10 mouse cellular contexts compared by ENCODE assay signal in the genomic region with DNA sequence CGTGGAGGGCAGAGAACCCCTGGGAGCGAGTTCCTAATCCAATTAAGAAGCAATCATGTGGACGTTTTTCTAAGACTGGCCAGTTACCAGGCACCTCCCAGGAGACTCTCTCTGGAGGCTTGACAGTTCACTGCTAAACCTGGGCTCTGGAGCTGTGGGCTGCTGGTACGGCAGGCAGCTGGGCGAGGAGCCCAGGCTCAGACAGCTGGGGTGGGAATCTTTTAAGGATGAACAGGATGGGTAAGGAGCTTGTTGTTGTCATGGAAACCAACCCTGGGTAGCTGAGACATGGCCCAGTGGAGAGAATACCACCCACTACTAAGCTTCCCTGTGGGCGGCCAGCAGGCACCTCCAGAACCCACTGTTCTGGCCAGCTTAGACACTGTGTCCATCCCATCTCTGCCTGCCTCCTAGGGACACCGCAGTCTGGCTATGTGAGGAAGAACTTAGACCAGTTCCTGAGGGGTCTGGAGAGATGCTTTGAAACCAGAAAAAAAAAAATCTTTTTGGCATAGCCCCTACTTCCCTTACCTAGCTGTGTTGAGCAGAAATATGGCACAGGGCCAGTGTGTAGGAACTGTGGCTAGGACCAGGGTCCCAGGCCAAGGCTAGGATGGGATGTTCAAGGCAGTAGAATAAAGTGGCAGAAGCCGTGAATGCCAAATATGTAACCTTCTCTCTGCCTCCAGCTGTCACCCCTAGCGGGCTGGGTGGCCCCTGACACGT. TPM values are rescaled to one million over a fixed set of nuclear protein-coding genes. Genes with fewer than 3 reads are reported as not detected.
DNase-seq lines count a peak whose midpoint lies in the region; ATAC-seq lines count a peak whose summit lies in the region.
"Had no signal": no experiment of that assay in that cellular context is flagged by ENCODE, and none has a peak within 500 bp of the region (broad histone marks: within the 10 kb centered on the region; RNA-seq: fewer than 3 reads in every experiment).

No protein-coding gene starts in this region.

- H3K4me1 ChIP-seq in forebrain, embryonic 13.5 days, result peaks cover 27% of the 10 kb centered on the region
- peaks cover 19% of the 10 kb centered on the region for H3K4me1 ChIP-seq in forebrain, embryonic 10.5 days

- no peaks in the 10 kb centered on the region for H3K36me3 ChIP-seq in forebrain, embryonic 13.5 days (ENCODE audit: poor library complexity, severe bottlenecking)
- H3K36me3 ChIP-seq in forebrain, embryonic 10.5 days (replicated peaks), result no peaks in the 10 kb centered on the region
- H3K36me3 ChIP-seq: heart, embryonic 13.5 days had no signal

- ATAC-seq in forebrain, embryonic 13.5 days, result peak; percentile 87

- intact Hi-C loops in left cerebral cortex, postnatal 14 days (cut with DNase I), result loop anchor here (2.0 kb wide), 1 partner anchor 14 kb away; no protein-coding TSS in a partner anchor

- WGBS in forebrain, embryonic 13.5 days, result 14% methylated on average over 10 of the region's 10 CpGs
- WGBS in forebrain, embryonic 10.5 days, result 22% methylated on average over 10 of the region's 10 CpGs

- peak overlapping the region; percentile 38; the same call in 1 of the 2 replicates for H3K9ac ChIP-seq in forebrain, embryonic 13.5 days
- H3K9ac ChIP-seq: heart, embryonic 13.5 days; liver, embryonic 14.5 days had no signal

- H3K27ac ChIP-seq in forebrain, embryonic 13.5 days, result peak overlapping the region; percentile 61
- no peak overlapping the region for H3K27ac ChIP-seq in forebrain, embryonic 10.5 days
- H3K27ac ChIP-seq: heart, embryonic 13.5 days; liver, embryonic 14.5 days had no signal

- H3K4me2 ChIP-seq in forebrain, embryonic 13.5 days, result peak overlapping the region; percentile 18; the same call in 1 of the 2 replicates
- H3K4me2 ChIP-seq: heart, embryonic 13.5 days had no signal

- H3K27me3 ChIP-seq in forebrain, embryonic 13.5 days, result peaks cover 17% of the 10 kb centered on the region
- peaks cover 70% of the 10 kb centered on the region for H3K27me3 ChIP-seq in forebrain, embryonic 10.5 days (ENCODE audit: poor library complexity, severe bottlenecking)

- no peak overlapping the region for H3K4me3 ChIP-seq in forebrain, embryonic 13.5 days
- H3K4me3 ChIP-seq in forebrain, embryonic 10.5 days, result no peak overlapping the region
- H3K4me3 ChIP-seq: heart, embryonic 13.5 days had no signal

- no peak for DNase-seq in forebrain, embryonic 10.5 days (ENCODE audit: extremely low spot score, low spot score)
- DNase-seq in frontal cortex, postnatal 36 days (ENCODE audit: low spot score in 2 of 2), result peak; percentile 86 to 93
- peak; percentile 83 to 97 for DNase-seq in left cerebral cortex, postnatal 14 days (ENCODE audit: low spot score in 2 of 2)
- peak; percentile 77 for DNase-seq in right cerebral cortex, postnatal 14 days
- no peak for DNase-seq in kidney, adult 8-10 months
- no peak for DNase-seq in gastrocnemius, postnatal 10 days
- DNase-seq in heart, adult 9 months (ENCODE audit: low spot score in 2 of 2), result no peak

- no peaks in the 10 kb centered on the region for H3K9me3 ChIP-seq in forebrain, embryonic 13.5 days (replicated peaks)
- H3K9me3 ChIP-seq in forebrain, embryonic 10.5 days, result no peaks in the 10 kb centered on the region
- H3K9me3 ChIP-seq: heart, embryonic 13.5 days had no signal

RNA-seq across cellular contexts. Expression of a gene that starts 17.0 kb away (rescaled TPM):
- polyA plus RNA-seq in forebrain, embryonic 13.5 days (2015; fragmentation: Nextera tagmentation; extraction: Ambion mirVana), result 1.6 and 2.7 TPM in 2 replicates
- polyA plus RNA-seq in forebrain, embryonic 10.5 days (2016; fragmentation: Nextera tagmentation; extraction: Ambion mirVana), result 0.16 TPM in 1 of 2 replicates, not detected in the other
- 100 to 1,000 TPM; 114 to 120 TPM for total RNA-seq in left cerebral cortex, postnatal 14 days (2021)
- not detected for total RNA-seq in gastrocnemius, postnatal 10 days (2021)
- polyA plus RNA-seq: heart, embryonic 13.5 days; liver, embryonic 14.5 days had no signal

RNA-seq across cellular contexts. Expression of a gene that starts 27.7 kb away (rescaled TPM):
- not detected in 2 replicates for polyA plus RNA-seq in forebrain, embryonic 13.5 days (2015; fragmentation: Nextera tagmentation; extraction: Ambion mirVana)
- not detected in 2 replicates for polyA plus RNA-seq in forebrain, embryonic 10.5 days (2016; fragmentation: Nextera tagmentation; extraction: Ambion mirVana)
- total RNA-seq in left cerebral cortex, postnatal 14 days (2021), result not detected
- total RNA-seq in gastrocnemius, postnatal 10 days (2021), result not detected
- polyA plus RNA-seq: heart, embryonic 13.5 days; liver, embryonic 14.5 days had no signal

RNA-seq across cellular contexts. Expression of a gene that starts 31.4 kb away (rescaled TPM):
- 90.9 and 99.5 TPM in 2 replicates for polyA plus RNA-seq in forebrain, embryonic 13.5 days (2015; fragmentation: Nextera tagmentation; extraction: Ambion mirVana)
- 99.5 and 100 TPM in 2 replicates for polyA plus RNA-seq in forebrain, embryonic 10.5 days (2016; fragmentation: Nextera tagmentation; extraction: Ambion mirVana)
- 10 to 100 TPM; 70.9 to 77.0 TPM for total RNA-seq in left cerebral cortex, postnatal 14 days (2021)
- 10 to 100 TPM; 50.8 to 51.1 TPM for total RNA-seq in gastrocnemius, postnatal 10 days (2021)

RNA-seq across cellular contexts. Expression of a gene that starts 45.4 kb away (rescaled TPM):
- polyA plus RNA-seq in forebrain, embryonic 13.5 days (2015; fragmentation: Nextera tagmentation; extraction: Ambion mirVana), result not detected in 2 replicates
- not detected in 2 replicates for polyA plus RNA-seq in forebrain, embryonic 10.5 days (2016; fragmentation: Nextera tagmentation; extraction: Ambion mirVana)
- under 1 TPM in 1 of 2 experiments, not detected in 1; 0.04 TPM for total RNA-seq in left cerebral cortex, postnatal 14 days (2021)
- not detected for total RNA-seq in gastrocnemius, postnatal 10 days (2021)
- polyA plus RNA-seq: heart, embryonic 13.5 days; liver, embryonic 14.5 days had no signal

Comparison
In these comparisons a context has a peak if more than half of its experiments do, and no peak if none do; other contexts are left out.
1. DNase-seq: peak in frontal cortex, postnatal 36 days (2 of 2), left cerebral cortex, postnatal 14 days (2 of 2) and right cerebral cortex, postnatal 14 days (single experiment); none in forebrain, embryonic 10.5 days (single experiment), kidney, adult 8-10 months (0 of 2), gastrocnemius, postnatal 10 days (single experiment) and heart, adult 9 months (0 of 2).
2. RNA of a gene that starts 17.0 kb away (total RNA-seq): 114 to 120 TPM in left cerebral cortex, postnatal 14 days; not detected in gastrocnemius, postnatal 10 days; every median in the first group is over 10 times any median in the second.